Mouse (Mus musculus) ovary, postnatal 14 days (tissue): Measurements from ENCODE around the gene Irf2bp1.
A peak's percentile ranks its signal among the peaks of the same experiment; 100 is the strongest.

ENCODE experiments used
- DNase-seq: peaks from one replicate; pipeline ENCODE4 v3.0.0; 2022; ENCODE audit warnings: low spot score

The Irf2bp1 gene

DNA sequence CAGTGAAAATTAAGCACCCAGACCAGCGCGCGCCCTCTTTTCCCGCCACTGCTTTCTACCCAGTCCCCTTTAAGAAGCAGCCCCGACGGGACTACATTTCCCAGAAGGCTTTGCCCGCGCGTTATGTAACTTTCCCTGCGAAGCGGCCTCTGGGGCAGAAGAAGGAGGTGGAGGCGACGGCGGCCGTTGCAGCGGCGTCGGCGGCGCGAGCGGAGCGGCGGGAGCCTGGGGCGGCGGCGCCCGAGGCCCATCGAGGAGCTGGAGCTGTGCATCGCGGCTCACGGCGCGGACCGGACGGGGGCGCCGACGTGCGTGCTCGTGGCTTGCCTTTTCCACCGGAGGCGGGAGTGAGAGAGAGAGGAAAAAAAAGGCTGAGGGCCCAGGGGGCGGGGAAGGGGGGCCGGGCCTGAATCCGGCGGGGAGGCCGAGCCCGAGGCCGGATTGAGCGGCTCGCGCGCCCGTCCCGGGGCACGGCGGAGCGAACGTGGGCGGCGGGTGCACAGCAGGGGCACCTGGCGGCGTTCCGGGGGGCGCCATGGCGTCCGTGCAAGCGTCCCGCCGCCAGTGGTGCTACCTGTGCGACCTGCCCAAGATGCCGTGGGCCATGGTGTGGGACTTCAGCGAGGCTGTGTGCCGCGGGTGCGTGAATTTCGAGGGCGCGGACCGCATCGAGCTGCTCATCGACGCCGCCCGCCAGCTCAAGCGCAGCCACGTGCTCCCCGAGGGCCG is at the start of gene Irf2bp1:
Gene Irf2bp1 (plus strand): TSS at position 143 of the 729 bp plus-strand sequence.
- peak; percentile 85 for DNase-seq

DNA sequence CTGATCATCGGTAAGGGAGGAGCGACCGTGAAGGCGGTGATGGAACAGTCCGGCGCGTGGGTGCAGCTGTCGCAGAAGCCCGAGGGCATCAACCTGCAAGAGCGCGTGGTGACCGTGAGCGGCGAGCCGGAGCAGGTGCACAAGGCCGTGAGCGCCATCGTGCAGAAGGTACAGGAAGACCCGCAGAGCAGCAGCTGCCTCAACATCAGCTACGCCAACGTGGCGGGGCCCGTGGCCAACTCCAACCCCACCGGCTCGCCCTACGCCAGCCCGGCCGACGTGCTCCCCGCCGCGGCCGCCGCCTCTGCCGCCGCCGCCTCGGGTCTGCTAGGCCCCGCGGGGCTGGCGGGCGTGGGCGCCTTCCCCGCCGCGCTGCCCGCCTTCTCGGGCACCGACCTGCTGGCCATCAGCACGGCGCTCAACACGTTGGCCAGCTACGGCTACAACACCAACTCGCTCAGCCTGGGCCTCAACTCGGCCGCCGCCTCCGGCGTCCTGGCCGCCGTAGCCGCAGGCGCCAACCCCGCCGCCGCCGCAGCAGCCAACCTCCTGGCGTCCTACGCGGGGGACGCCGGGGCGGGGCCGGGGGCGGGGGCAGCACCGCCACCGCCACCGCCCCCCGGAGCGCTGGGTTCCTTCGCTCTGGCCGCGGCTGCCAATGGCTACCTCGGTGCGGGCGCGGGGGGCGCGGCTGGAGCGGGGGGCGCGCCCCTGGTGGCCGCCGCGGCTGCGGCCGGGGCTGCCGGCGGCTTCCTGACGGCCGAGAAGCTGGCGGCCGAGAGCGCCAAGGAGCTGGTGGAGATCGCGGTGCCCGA is 46.1 kb upstream of the Irf2bp1 start:
- DNase-seq, result peak; percentile 44

GRCm38 (mm10) chr7:18958384-18958766 is 45.5 kb upstream of the Irf2bp1 start:
- DNase-seq, result no peak

DNA sequence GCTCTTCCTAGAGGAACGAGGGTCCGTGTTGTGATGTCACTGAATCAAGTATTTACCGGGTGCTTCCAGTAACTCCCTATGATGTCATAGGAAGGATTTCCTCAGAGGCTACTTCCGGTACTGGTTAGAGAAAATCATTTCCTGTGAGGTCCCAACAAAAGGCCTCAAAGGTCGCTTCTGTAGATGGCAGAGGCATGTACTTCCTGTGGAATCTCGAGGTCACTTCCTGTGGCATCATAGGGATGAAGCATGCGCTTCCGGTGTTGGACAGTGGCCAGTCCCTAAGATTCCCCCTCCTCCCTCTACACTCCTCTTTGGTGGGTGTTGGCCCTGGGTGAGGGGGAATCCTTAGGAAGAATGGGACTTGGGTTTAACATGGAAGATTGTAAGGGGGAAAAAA is 44.4 kb upstream of the Irf2bp1 start:
- DNase-seq, result no peak

DNA sequence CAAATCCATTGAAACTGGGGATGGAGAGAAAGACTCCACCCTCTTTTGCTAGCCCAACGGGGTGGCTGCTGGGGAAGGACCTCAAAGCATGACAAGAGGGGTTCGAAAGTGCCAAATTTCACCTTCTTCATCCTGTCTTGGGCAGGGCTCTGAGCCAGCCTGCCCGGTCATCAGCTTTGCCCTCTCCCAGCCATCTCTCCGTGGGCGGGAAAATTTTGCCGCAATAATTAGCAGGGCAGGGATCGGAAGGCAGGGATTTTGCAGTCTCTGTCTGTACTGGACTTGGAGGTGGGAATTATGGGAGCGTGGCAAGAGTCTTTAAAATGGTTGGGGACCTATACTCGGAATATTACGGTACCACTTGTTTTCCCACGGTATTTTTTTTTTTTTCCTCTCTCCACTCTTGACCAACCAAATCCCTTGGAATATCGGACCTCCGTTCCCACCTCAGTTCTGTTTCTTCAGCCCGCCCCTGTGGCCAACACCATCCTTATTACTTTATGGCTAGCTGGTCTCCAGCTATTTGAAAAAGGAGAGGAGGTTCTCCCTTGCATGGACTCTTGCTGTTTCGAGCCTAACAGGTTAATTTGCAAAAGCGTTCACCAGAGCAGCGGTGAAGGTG is 41.6 kb upstream of the Irf2bp1 start:
- DNase-seq, result no peak

- no peak for DNase-seq
These were observed 41.0 kb upstream of the Irf2bp1 start for GRCm38 (mm10) chr7:18962795-18963194.

- DNase-seq, result no peak
These were observed 40.5 kb upstream of the Irf2bp1 start for GRCm38 (mm10) chr7:18963294-18963843.

- no peak for DNase-seq
These were observed 38.5 kb upstream of the Irf2bp1 start for GRCm38 (mm10) chr7:18965312-18965711.

- no peak for DNase-seq
These were observed 36.2 kb upstream of the Irf2bp1 start for GRCm38 (mm10) chr7:18967603-18968002.

DNA sequence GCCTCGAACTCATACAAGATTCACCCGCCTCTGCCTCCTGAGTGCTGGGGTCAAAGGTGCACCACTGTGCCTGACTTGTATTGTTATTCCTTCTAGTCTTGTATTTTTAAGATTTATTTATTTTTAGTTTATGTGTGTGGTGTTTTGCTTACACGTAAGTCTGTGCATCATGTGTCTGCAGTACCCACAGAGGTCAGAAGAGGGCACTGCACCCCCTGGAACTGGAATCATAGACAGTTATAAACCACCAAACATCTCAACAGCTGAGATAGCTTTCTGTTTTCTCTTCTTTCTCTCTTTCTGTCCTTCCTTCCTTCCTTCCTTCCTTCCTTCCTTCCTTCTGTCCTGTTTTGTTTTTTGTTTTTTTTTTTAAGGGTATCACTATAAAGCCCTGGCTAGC is 32.9 kb upstream of the Irf2bp1 start:
- no peak for DNase-seq

GRCm38 (mm10) chr7:18978381-18978780 is 25.5 kb upstream of the Irf2bp1 start:
- no peak for DNase-seq

DNA sequence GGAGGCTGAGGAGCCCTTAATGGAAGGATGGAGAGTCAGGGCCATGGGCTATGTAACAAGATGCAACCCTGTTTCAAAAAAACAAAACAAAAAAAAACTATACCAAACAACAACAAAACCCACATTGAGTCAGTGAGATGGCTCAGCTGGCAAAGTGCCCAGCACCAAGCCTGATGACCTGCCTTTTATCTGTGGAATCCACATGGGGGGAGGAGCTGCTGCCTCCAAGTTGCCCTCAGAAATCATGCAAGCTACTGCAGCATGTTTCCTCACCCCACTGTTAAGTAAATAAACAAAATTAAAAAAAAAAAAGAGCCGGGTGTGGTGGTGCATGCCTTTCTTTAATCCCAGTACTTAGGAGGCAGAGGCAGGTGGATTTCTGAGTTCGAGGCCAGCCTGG is 17.3 kb upstream of the Irf2bp1 start:
- DNase-seq, result no peak

DNA sequence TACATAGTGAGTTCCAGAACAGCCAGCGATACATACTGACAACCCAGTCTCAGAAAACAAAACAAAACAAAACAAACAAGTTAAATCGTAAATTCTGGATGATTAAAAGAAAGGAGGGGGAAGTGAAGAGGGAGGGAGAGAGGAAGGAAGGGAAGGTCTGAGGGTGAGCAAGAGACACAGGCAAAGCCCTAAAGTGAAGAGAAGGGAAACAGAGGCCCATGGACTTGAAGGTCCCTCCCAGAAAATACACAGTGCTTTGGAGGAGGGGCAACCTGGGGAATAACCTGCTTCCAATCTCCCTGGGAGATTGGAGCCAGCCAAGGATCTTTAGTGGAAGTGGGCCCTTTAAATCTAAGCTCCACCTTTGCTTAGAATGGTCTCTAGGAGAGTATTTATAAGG is 16.7 kb upstream of the Irf2bp1 start, which contains the start of gene Nanos2:
Gene Nanos2 (plus strand): TSS at position 301 of the 400 bp plus-strand sequence.
- no peak for DNase-seq

- DNase-seq, result no peak
These were observed 16.1 kb upstream of the Irf2bp1 start for GRCm38 (mm10) chr7:18987747-18988146.

DNA sequence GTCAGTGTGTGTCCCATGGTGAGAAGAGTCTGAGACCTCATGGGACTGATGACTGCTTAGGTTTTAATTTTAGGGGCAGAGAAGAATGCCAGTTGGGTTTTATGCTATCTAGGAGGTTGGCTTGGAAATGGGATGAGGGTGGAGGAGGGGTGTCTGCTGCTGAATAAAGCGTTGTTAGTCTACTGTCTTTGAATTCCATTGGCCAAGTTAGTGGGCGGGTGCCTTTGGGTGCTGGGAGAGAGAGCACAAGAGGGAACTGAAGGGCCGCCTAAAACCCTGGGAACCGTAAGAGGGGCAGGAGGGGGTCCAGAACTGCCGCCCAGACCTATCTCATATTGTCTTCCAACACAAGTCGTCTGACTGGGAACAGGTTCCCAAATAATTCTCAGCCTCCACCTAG is 15.1 kb upstream of the Irf2bp1 start:
- DNase-seq, result no peak

DNA sequence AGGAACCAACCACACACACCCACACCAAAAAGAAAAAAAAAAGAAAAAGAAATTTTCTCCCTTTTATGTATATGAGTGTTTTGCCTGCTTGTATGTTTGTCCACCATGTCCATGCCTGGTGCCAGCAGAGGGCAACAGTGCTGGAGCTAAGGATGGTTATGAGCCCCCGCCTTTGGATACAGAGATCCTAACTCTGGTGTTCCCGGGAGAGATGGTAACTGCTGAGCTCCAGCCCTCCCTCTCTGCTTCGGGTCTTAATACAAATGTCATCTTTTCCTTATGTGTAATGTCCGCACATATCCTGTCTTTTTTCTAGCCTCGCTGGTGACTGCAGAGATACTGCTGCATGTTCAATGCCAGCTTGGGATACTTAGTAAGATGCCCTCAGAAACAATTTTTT is 13.8 kb upstream of the Irf2bp1 start:
- DNase-seq, result no peak

DNA sequence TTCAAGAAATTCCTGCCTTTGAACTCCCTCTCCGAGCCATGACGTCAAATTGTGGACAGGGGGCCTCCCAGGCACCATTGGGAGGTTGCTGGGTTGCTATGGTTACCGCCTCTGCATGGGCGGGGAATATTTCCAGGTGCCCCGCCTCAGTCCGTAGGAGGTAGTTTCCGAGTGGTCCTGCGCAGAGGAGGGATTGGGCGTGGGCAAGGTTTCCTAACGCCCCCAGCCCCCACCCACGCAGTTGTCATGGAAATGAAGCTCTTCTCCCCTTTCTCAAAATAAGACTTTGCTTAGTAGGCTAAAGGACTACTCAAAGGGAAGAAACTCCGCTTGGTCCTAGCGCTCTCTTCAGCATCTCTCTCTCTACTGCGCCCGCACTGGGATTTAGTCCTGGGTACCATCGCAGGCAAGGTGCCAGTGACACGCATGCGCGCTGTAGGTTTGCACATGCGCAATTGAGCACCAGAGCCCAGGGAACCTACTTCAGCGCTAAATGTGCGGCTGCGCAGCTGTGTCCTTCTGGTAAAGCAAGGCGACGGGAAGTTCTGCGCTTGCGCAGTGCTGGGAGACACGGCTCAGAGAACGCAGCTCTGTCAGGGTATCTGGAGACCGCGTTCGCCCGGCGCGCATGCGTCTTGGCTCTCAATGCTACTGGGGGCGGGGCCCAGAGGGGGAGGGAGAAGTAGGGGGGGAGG is 13.1 kb upstream of the Irf2bp1 start, which contains the start of gene Mypop:
Gene Mypop (plus strand): TSS at position 645 of the 695 bp plus-strand sequence.
- peak; percentile 97 for DNase-seq

GRCm38 (mm10) chr7:18991660-18992293 is 12.1 kb upstream of the Irf2bp1 start:
- no peak for DNase-seq

- DNase-seq, result no peak
These were observed 11.6 kb upstream of the Irf2bp1 start for GRCm38 (mm10) chr7:18992294-18992675.

GRCm38 (mm10) chr7:18993036-18993435 is 10.8 kb upstream of the Irf2bp1 start:
- no peak for DNase-seq

DNA sequence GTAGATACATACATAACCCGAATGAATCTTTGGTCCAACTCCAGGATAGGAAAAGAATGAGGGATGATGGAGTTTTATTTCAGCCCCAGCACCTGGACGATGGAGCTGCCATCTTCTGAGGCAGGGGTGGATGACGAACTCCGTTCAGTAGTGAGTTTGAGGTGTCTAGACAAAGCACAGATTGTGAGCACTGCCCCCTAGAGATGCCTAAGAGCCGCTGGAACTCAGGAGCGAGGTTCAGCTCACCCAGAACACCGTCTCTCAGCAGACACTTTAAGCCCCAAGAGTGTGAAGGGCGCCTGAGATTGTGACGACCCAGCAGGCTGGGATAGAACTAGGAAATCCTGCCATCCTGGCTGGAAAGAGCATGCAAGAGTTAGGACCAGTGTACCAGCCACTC is 5.0 kb upstream of the Irf2bp1 start:
- no peak for DNase-seq
